Mouse (Mus musculus) testis, adult 2 months (tissue): ENCODE data around the gene Fignl1. TPM values are rescaled to one million over a fixed set of nuclear protein-coding genes. Genes with fewer than 3 reads are reported as not detected.

Experiments used
- H3K27ac ChIP-seq: fragments of 200-500 bp; 2 replicates; pipeline ENCODE4 v1.5.1; 2012; ENCODE audit warnings: low read depth, low read length; ENCODE audit not compliant: control insufficient read depth, insufficient read depth
- H3K27me3 ChIP-seq: fragments of 200-500 bp; 2 replicates; pipeline ENCODE4 v1.6.1; 2012; ENCODE audit warnings: mild to moderate bottlenecking, low read length, moderate library complexity; ENCODE audit not compliant: control insufficient read depth, insufficient read depth
- H3K36me3 ChIP-seq: fragments of 200-500 bp; 2 replicates; pipeline ENCODE4 v1.6.1; 2012; ENCODE audit warnings: mild to moderate bottlenecking, low read length; ENCODE audit not compliant: control insufficient read depth, insufficient read depth
- H3K4me1 ChIP-seq: fragments of 200-500 bp; 2 replicates; pipeline ENCODE4 v1.6.1; 2012; ENCODE audit warnings: low read length; ENCODE audit not compliant: control insufficient read depth, insufficient read depth
- H3K4me3 ChIP-seq: fragments of 200-500 bp; 2 replicates; pipeline ENCODE4 v1.5.1; 2012; ENCODE audit warnings: low read depth, mild to moderate bottlenecking, low read length, moderate library complexity, mixed read lengths; ENCODE audit not compliant: control insufficient read depth
- CTCF ChIP-seq: fragments of 200-500 bp; IDR thresholded peaks from 2 replicates; pipeline ENCODE4 v1.5.1; 2012; ENCODE audit warnings: low read depth, mild to moderate bottlenecking, inconsistent platforms, low read length, moderate library complexity; ENCODE audit not compliant: control insufficient read depth, insufficient read depth, insufficient replicate concordance
- POLR2A ChIP-seq: fragments of 200-500 bp; IDR thresholded peaks from 2 replicates; pipeline ENCODE4 v1.6.1; 2012; ENCODE audit warnings: low read depth, mild to moderate bottlenecking, inconsistent platforms, low read length, moderate library complexity; ENCODE audit not compliant: control insufficient read depth
- polyA plus RNA-seq: library from polyadenylated mRNA; depleted of rRNA; stranded (reverse); fragments of >200 nt; gene quantifications from 2 replicates; pipeline ENCODE4 v1.2.3, GENCODE M21; 2012

Fignl1 gene
- polyA plus RNA-seq, 1 experiment = 21.1 TPM

GRCm38 (mm10) chr11:11763211-11763666 is 45.5 kb downstream of the Fignl1 start:
- TF ChIP-seq CTCF (no peak), POLR2A (no peak)
- Histone ChIP-seq H3K4me1 (no peaks in the 10 kb centered on the region), H3K27ac (no peak overlapping the region), H3K27me3 (no peaks in the 10 kb centered on the region), H3K36me3 (no peaks in the 10 kb centered on the region), H3K4me3 (no peak overlapping the region)

DNA sequence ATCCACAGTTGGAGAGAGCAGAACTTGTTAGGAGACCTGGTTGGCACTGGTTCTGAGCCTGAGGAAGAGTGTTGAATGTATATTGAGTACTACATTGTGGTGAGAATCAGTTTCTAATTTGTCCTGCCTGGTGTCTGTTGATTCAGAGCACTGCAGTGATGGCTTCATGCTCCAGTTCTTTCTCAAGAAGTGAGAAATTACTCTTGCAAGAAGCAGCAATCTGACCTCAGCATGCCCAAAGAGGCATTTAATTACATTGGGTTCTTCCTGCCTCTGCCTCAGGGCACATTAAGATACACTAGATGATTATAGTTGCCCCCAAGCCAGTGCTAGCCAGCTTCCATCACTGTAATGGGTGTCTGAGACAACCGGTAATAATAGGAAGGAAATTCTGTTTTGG is 49.9 kb downstream of the Fignl1 start:
- H3K4me3 ChIP-seq = no peak overlapping the region
- no peak for TF ChIP-seq POLR2A
- no peak for TF ChIP-seq CTCF
- H3K27ac ChIP-seq = no peak overlapping the region
- no peaks in the 10 kb centered on the region for H3K36me3 ChIP-seq
- no peaks in the 10 kb centered on the region for H3K27me3 ChIP-seq
- no peaks in the 10 kb centered on the region for H3K4me1 ChIP-seq

DNA sequence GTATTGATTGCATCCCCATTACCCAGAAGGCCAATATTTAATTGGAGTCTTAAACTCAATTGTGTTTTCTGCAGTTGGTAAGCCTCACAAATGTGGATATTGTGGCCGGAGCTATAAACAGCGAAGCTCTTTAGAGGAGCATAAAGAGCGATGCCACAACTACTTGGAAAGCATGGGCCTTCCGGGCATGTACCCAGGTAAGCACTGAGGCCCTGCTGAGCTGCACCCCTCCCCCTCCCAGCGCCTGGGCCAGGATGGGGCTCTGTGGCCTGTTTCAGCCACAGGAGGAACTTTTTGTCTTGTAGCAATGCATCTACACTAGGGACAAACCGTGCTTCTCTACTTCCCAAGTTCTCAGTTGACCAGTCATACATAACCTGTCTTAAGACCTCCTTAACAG is 50.6 kb downstream of the Fignl1 start:
- H3K27me3 ChIP-seq = no peaks in the 10 kb centered on the region
- no peak overlapping the region for H3K27ac ChIP-seq
- H3K4me1 ChIP-seq = no peaks in the 10 kb centered on the region
- H3K36me3 ChIP-seq = no peaks in the 10 kb centered on the region
- no peak overlapping the region for H3K4me3 ChIP-seq
- TF ChIP-seq CTCF = no peak
- TF ChIP-seq POLR2A = no peak

GRCm38 (mm10) chr11:11752859-11753258 is 55.9 kb downstream of the Fignl1 start:
- H3K27ac ChIP-seq = no peak overlapping the region
- H3K27me3 ChIP-seq = no peaks in the 10 kb centered on the region
- no peaks in the 10 kb centered on the region for H3K4me1 ChIP-seq
- no peaks in the 10 kb centered on the region for H3K36me3 ChIP-seq
- no peak for TF ChIP-seq POLR2A
- TF ChIP-seq CTCF = no peak
- no peak overlapping the region for H3K4me3 ChIP-seq

GRCm38 (mm10) chr11:11751091-11751490 is 57.7 kb downstream of the Fignl1 start:
- no peak overlapping the region for H3K27ac ChIP-seq
- H3K4me1 ChIP-seq = no peaks in the 10 kb centered on the region
- no peak for TF ChIP-seq CTCF
- TF ChIP-seq POLR2A = no peak
- H3K4me3 ChIP-seq = no peak overlapping the region
- no peaks in the 10 kb centered on the region for H3K36me3 ChIP-seq
- no peaks in the 10 kb centered on the region for H3K27me3 ChIP-seq

GRCm38 (mm10) chr11:11744222-11744621 is 64.5 kb downstream of the Fignl1 start:
- Histone ChIP-seq H3K27ac (no peak overlapping the region), H3K36me3 (no peaks in the 10 kb centered on the region), H3K4me3 (no peak overlapping the region), H3K4me1 (no peaks in the 10 kb centered on the region), H3K27me3 (no peaks in the 10 kb centered on the region)
- TF ChIP-seq POLR2A (no peak), CTCF (no peak)

DNA sequence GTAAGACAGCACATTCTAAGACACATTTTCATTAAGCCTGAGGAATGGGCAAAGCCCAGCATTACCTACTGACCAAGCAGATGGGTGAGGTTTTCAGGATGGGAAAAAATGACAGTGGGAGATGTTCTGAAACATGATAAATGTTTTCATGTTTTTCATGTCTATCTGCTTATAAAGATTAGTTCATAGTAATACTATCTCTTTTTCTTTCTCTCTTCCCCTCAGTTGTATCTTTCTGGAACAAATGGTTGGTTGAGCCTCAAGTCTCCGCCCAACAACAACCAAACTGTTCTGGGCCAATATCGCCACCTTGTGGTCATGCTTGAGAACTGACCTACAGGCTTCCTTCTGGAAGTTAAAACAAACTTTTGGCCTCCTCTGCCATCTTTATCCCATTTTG is 66.1 kb downstream of the Fignl1 start:
- Histone ChIP-seq H3K36me3 (no peaks in the 10 kb centered on the region), H3K27me3 (no peaks in the 10 kb centered on the region), H3K27ac (no peak overlapping the region), H3K4me3 (no peak overlapping the region), H3K4me1 (no peaks in the 10 kb centered on the region)
- no peak for TF ChIP-seq POLR2A
- peak; percentile 26; the same call in 1 of the 2 replicates for TF ChIP-seq CTCF

GRCm38 (mm10) chr11:11741574-11741973 is 67.2 kb downstream of the Fignl1 start:
- Histone ChIP-seq H3K36me3 (no peaks in the 10 kb centered on the region), H3K4me3 (no peak overlapping the region), H3K27me3 (no peaks in the 10 kb centered on the region), H3K4me1 (no peaks in the 10 kb centered on the region), H3K27ac (no peak overlapping the region)
- TF ChIP-seq CTCF = no peak
- no peak for TF ChIP-seq POLR2A
